22 mouse cellular contexts compared by ENCODE assay signal in the genomic region with DNA sequence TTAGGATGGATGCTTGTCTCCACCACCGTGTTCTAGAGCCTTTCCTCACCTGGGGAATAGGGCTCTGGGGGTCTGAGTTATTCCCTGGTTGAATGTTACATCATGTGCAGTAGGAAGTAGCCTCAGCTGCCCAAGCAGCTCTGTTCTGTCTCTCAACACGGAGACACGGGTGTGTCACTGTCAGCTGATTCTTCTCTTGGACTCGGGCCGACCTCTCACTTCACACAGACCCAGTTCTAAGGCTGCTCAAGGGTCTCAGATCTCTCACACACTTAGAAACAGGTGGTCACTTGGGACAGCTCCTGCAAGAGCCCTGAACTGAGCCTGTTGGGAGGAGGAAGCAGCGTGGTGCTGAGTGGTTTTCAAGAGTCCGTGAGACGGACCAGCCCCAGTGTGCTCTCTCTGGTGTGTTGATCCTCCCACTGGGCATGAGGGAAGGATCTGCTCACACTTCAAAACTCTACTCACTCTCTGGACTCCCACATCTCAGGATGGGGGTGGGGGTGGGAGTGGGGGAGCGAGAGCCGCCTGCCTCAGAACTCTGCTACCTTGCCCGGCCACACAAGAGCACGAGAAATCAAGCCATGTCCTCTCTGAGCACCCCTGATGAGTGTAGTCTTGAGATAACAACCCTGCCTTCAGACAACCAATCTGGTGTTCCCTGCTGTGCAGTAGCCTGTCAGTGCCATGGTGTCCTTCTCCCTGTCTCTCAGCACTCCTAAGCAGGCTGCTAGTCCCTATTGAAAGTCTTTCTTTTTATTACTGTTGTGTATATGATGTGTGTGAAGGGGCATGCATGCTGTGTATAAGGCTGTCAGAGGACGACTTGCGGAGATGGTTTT. TPM values are rescaled to one million over a fixed set of nuclear protein-coding genes. Genes with fewer than 3 reads are reported as not detected.
DNase-seq lines count a peak whose midpoint lies in the region; ATAC-seq and TF ChIP-seq lines count a peak whose summit lies in the region.
"Had no signal": no experiment of that assay in that cellular context is flagged by ENCODE, and none has a peak within 500 bp of the region (broad histone marks: within the 10 kb centered on the region; RNA-seq: fewer than 3 reads in every experiment).

No protein-coding gene starts in this region.

- ATAC-seq in liver, embryonic 13.5 days (ENCODE audit: low read depth): peak; percentile 33; the same call in 1 of the 2 replicates
- ATAC-seq in lung, postnatal 0 days: peak; percentile 80
- ATAC-seq in megakaryocyte-erythroid progenitor cell, adult 5-6 weeks (replicated peaks; ENCODE audit: low FRiP score, low TSS enrichment, poor library complexity, severe bottlenecking): peak; percentile 74
- no peak for ATAC-seq in hindbrain, embryonic 12.5 days (ENCODE audit: low FRiP score)
- ATAC-seq: forebrain, embryonic 13.5 days; forebrain, postnatal 0 days had no signal

- H3K27me3 ChIP-seq in liver, embryonic 13.5 days: no peaks in the 10 kb centered on the region; the same call in 1 of the 2 replicates
- no peaks in the 10 kb centered on the region for H3K27me3 ChIP-seq in lung, postnatal 0 days (replicated peaks; ENCODE audit: insufficient read depth, low read length)
- H3K27me3 ChIP-seq in hindbrain, embryonic 12.5 days: no peaks in the 10 kb centered on the region

- DNase-seq in liver, embryonic 13.5 days: no peak
- no peak for DNase-seq in liver
- peak; percentile 58 for DNase-seq in lung, postnatal 0 days (ENCODE audit: low spot score)
- DNase-seq in lung, adult 2 months: no peak
- DNase-seq in lung, postnatal 10 days: peak; percentile 39
- DNase-seq: adrenal gland, adult 8-10 months; adrenal gland, postnatal 36 days; cerebellum, adult 2 months; cerebellum, postnatal 10 days; forebrain, postnatal 0 days; gastrocnemius, postnatal 14 days; heart, postnatal 36 days had no signal

- no peak overlapping the region for H3K27ac ChIP-seq in liver, embryonic 13.5 days
- no peak overlapping the region for H3K27ac ChIP-seq in lung, postnatal 0 days (ENCODE audit: low read length)
- no peak overlapping the region for H3K27ac ChIP-seq in hindbrain, embryonic 12.5 days
- H3K27ac ChIP-seq: embryonic facial prominence, embryonic 10.5 days; forebrain, embryonic 13.5 days; heart, embryonic 13.5 days had no signal

- no peak overlapping the region for H3K9ac ChIP-seq in liver, embryonic 13.5 days
- no peak overlapping the region for H3K9ac ChIP-seq in lung, postnatal 0 days (replicated peaks; ENCODE audit: low read depth)
- H3K9ac ChIP-seq in hindbrain, embryonic 12.5 days: no peak overlapping the region
- H3K9ac ChIP-seq: forebrain, embryonic 13.5 days; forebrain, postnatal 0 days; heart, embryonic 13.5 days had no signal

- H3K36me3 ChIP-seq in liver, embryonic 13.5 days: no peaks in the 10 kb centered on the region
- no peaks in the 10 kb centered on the region for H3K36me3 ChIP-seq in lung, postnatal 0 days (ENCODE audit: insufficient read depth, low read length)
- H3K36me3 ChIP-seq in hindbrain, embryonic 12.5 days: no peaks in the 10 kb centered on the region
- H3K36me3 ChIP-seq: embryonic facial prominence, embryonic 10.5 days; heart, embryonic 13.5 days had no signal

- H3K4me1 ChIP-seq in liver, embryonic 13.5 days (replicated peaks): peaks cover 28% of the 10 kb centered on the region
- H3K4me1 ChIP-seq in lung, postnatal 0 days (ENCODE audit: insufficient read depth, low read depth, low read length): 0 out of 2 replicates have a peak, but pooled peaks cover 3% of the 10 kb centered on the region
- H3K4me1 ChIP-seq in lung, adult 2 months (ENCODE audit: control insufficient read depth, insufficient read depth, low read length): no peaks in the 10 kb centered on the region
- no peaks in the 10 kb centered on the region for H3K4me1 ChIP-seq in hindbrain, embryonic 12.5 days
- H3K4me1 ChIP-seq: forebrain, embryonic 13.5 days had no signal

- no peak for TF ChIP-seq POLR2A in lung, adult 2 months (IDR thresholded peaks at IDR 0.05; ENCODE audit: borderline replicate concordance, extremely low read depth, low read depth, low read length)

- no peak overlapping the region for H3K4me2 ChIP-seq in liver, embryonic 13.5 days
- 0 out of 2 replicates have a peak overlapping the region, but pooled peaks have one; percentile 5 for H3K4me2 ChIP-seq in lung, postnatal 0 days (replicated peaks; ENCODE audit: low read depth, low read length)
- no peak overlapping the region for H3K4me2 ChIP-seq in hindbrain, embryonic 12.5 days (replicated peaks)
- H3K4me2 ChIP-seq: forebrain, embryonic 13.5 days; heart, embryonic 13.5 days had no signal

- no peak for TF ChIP-seq CTCF in lung, postnatal 0 days (IDR thresholded peaks at IDR 0.05)
- TF ChIP-seq CTCF in lung, adult 2 months (IDR thresholded peaks at IDR 0.05; ENCODE audit: insufficient read depth, low read length): no peak

- no peak for TF ChIP-seq EP300 in lung, postnatal 0 days (IDR thresholded peaks at IDR 0.05)

- 42% methylated on average over 14 of the region's 14 CpGs for WGBS in liver, embryonic 13.5 days (ENCODE audit: insufficient replicate concordance)
- WGBS in lung, postnatal 0 days: 28% methylated on average over 14 of the region's 14 CpGs
- 52% methylated on average over 14 of the region's 14 CpGs for WGBS in lung, adult 2 months
- WGBS in hindbrain, embryonic 12.5 days: 67% methylated on average over 14 of the region's 14 CpGs

- no peak overlapping the region for H3K4me3 ChIP-seq in liver, embryonic 13.5 days (replicated peaks)
- no peak overlapping the region for H3K4me3 ChIP-seq in lung, postnatal 0 days (ENCODE audit: low read depth, low read length)
- H3K4me3 ChIP-seq in lung, adult 2 months (replicated peaks; ENCODE audit: extremely low read depth, low read depth, low read length): no peak overlapping the region
- no peak overlapping the region for H3K4me3 ChIP-seq in hindbrain, embryonic 12.5 days
- H3K4me3 ChIP-seq: embryonic facial prominence, embryonic 10.5 days; forebrain, embryonic 13.5 days; heart, embryonic 13.5 days had no signal

- no peaks in the 10 kb centered on the region for H3K9me3 ChIP-seq in liver, embryonic 13.5 days (replicated peaks)
- no peaks in the 10 kb centered on the region for H3K9me3 ChIP-seq in lung, postnatal 0 days (ENCODE audit: low read length)
- H3K9me3 ChIP-seq in hindbrain, embryonic 12.5 days (replicated peaks): no peaks in the 10 kb centered on the region
- H3K9me3 ChIP-seq: embryonic facial prominence, embryonic 10.5 days; forebrain, embryonic 13.5 days; heart, embryonic 13.5 days had no signal

RNA-seq across cellular contexts. Expression of gene Mixl1, which starts 12.3 kb away (rescaled TPM):
- 0.92 and 1.2 TPM in 2 replicates for polyA plus RNA-seq in liver, embryonic 13.5 days (2015; fragmentation: Nextera tagmentation; extraction: Ambion mirVana)
- polyA plus RNA-seq in lung, postnatal 0 days (2015; fragmentation: Nextera tagmentation; extraction: Ambion mirVana): not detected in 2 replicates
- not detected in 2 replicates for polyA plus RNA-seq in lung, adult 2 months (2012; rRNA removed)
- not detected in 2 replicates for total RNA-seq in megakaryocyte-erythroid progenitor cell, adult 5-6 weeks (2014; fragmentation: Nextera tagmentation)
- total RNA-seq in megakaryocyte-erythroid progenitor cell, adult 5-6 weeks (2017): not detected in 2 replicates
- polyA plus RNA-seq in hindbrain, embryonic 12.5 days (2016; fragmentation: Nextera tagmentation; extraction: Ambion mirVana): 0.09 and 0.18 TPM in 2 replicates
- total RNA-seq: adrenal gland, adult 8-10 months; adrenal gland, postnatal 36 days; gastrocnemius, adult 18-20 months; gastrocnemius, postnatal 14 days; heart, adult 8-10 months; heart, postnatal 36 days had no signal
- polyA plus RNA-seq: cerebellum, adult 2 months; gonadal fat pad, adult 2 months; heart, postnatal 0 days; hindbrain, embryonic 11.5 days had no signal

RNA-seq across cellular contexts. Expression of gene Acbd3, which starts 16.7 kb away (rescaled TPM):
- polyA plus RNA-seq in liver, embryonic 13.5 days (2015; fragmentation: Nextera tagmentation; extraction: Ambion mirVana): 8.7 and 8.9 TPM in 2 replicates
- polyA plus RNA-seq in lung, postnatal 0 days (2015; fragmentation: Nextera tagmentation; extraction: Ambion mirVana): 17.0 and 18.5 TPM in 2 replicates
- polyA plus RNA-seq in lung, adult 2 months (2012; rRNA removed): 12.2 and 15.0 TPM in 2 replicates
- 19.1 and 21.9 TPM in 2 replicates for total RNA-seq in megakaryocyte-erythroid progenitor cell, adult 5-6 weeks (2014; fragmentation: Nextera tagmentation)
- 42.7 and 44.4 TPM in 2 replicates for total RNA-seq in megakaryocyte-erythroid progenitor cell, adult 5-6 weeks (2017)
- 31.5 and 32.7 TPM in 2 replicates for polyA plus RNA-seq in hindbrain, embryonic 12.5 days (2016; fragmentation: Nextera tagmentation; extraction: Ambion mirVana)

Comparison
In these comparisons a context has a peak if more than half of its experiments do, and no peak if none do; other contexts are left out.
1. DNase-seq: peak in lung, postnatal 0 days (single experiment) and lung, postnatal 10 days (single experiment); none in liver, embryonic 13.5 days (single experiment), liver (single experiment) and lung, adult 2 months (single experiment).